Mouse (Mus musculus) cerebellum, adult 2 months (tissue): ENCODE measurements around the gene Ptbp1.

Source experiments
- CTCF ChIP-seq: fragments of 200-500 bp; IDR thresholded peaks from 2 replicates; pipeline ENCODE4 v1.5.1; 2011; ENCODE audit warnings: low read depth, mild to moderate bottlenecking, control low read depth, low read length, moderate library complexity, borderline replicate concordance; ENCODE audit not compliant: insufficient read depth
- POLR2A ChIP-seq: fragments of 200-500 bp; IDR thresholded peaks from 2 replicates; pipeline ENCODE4 v1.6.1; 2011; ENCODE audit warnings: low read length, control low read depth, borderline replicate concordance; ENCODE audit not compliant: insufficient read depth

DNA sequence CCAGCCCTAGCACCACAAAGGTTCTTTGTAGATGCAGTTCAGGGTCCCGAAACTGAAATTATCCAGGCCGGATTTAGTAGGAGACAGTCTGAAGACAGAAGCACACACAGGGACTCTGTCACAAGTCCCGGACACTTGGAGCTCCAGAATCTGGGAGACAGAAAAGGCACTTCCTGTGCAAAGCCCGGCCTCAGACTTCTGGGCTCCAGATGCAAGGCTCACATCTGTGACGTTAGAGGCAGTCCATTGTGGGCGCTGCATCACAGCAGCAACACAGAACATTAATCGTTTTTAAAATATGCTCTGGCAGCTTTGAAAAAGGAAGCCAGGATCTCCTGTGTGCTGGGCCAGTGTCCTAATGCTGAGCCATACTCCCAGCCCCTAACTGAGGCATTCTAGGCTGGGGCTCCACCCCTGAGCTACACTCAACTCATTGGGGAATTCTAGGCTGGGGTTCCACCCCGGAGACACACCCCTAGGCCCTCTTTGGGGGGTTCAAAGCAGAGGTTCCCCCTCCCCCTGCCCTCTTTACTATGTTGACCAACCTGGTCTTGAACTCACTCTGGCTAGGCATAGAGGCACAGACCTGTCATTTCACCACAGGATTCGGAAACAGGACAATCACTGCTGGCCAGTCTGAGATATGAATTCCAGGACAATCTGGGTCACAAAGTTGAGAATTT lies 2.0 kb upstream of the Ptbp1 start:
- no peak for TF ChIP-seq CTCF
- no peak for TF ChIP-seq POLR2A
